ENCODE assay signal across 15 mouse cellular contexts in genomic region chr14:30529454-30529853, GRCm38 (mm10). TPM values are rescaled to one million over a fixed set of nuclear protein-coding genes. Genes with fewer than 3 reads are reported as not detected.
"Had no signal": no experiment of that assay in that cellular context is flagged by ENCODE, and none has a peak within 500 bp of the region (broad histone marks: within the 10 kb centered on the region; RNA-seq: fewer than 3 reads in every experiment).

No protein-coding gene starts in this region.

- H3K4me1 ChIP-seq: midbrain, embryonic 10.5 days; neural tube, embryonic 13.5 days; neural tube, embryonic 15.5 days had no signal

- H3K9me3 ChIP-seq: midbrain, embryonic 10.5 days; midbrain, embryonic 12.5 days; neural tube, embryonic 13.5 days; neural tube, embryonic 15.5 days had no signal

- H3K27me3 ChIP-seq: midbrain, embryonic 12.5 days; neural tube, embryonic 13.5 days; neural tube, embryonic 15.5 days had no signal

- DNase-seq: lung, adult 18-20 months; lung, embryonic 14.5 days; lung, postnatal 10 days; lung, postnatal 4 days; midbrain, embryonic 14.5 days; retina, postnatal 1 day; right cerebral cortex, postnatal 14 days; thymus, adult 18-20 months; thymus, postnatal 14 days; thymus, postnatal 36 days had no signal

- H3K9ac ChIP-seq: lung, embryonic 14.5 days; midbrain, embryonic 12.5 days; neural tube, embryonic 13.5 days; neural tube, embryonic 15.5 days had no signal

- H3K27ac ChIP-seq: midbrain, embryonic 10.5 days; midbrain, embryonic 12.5 days; neural tube, embryonic 13.5 days; neural tube, embryonic 15.5 days had no signal

- H3K4me3 ChIP-seq: midbrain, embryonic 10.5 days; midbrain, embryonic 12.5 days; myocyte; neural tube, embryonic 13.5 days; neural tube, embryonic 15.5 days had no signal

RNA-seq across cellular contexts. Expression of gene Cacna1d, which starts 38.2 kb away (rescaled TPM):
- polyA plus RNA-seq: myocyte had no signal
